Mouse (Mus musculus): ENCODE measurements at regions not wholly inside any gene's neighbourhood (a gene's known extent, or its start where the extent isn't known, plus 50 kb on each side); places are given as distances from the start of the nearest gene placed in this dataset.

GRCm38 (mm10) chr15:52095629-52096190 lies 1789.0 kb upstream of the Gm7489 start:
- in situ Hi-C loops (cut with MboI, MseI): no loop called here

GRCm38 (mm10) chr15:52108761-52109160 lies 1775.9 kb upstream of the Gm7489 start:
- in situ Hi-C loops (cut with MboI, MseI): no loop called here

GRCm38 (mm10) chr15:52114368-52115036 lies 1770.2 kb upstream of the Gm7489 start:
- in situ Hi-C loops (cut with MboI, MseI): no loop called here

DNA sequence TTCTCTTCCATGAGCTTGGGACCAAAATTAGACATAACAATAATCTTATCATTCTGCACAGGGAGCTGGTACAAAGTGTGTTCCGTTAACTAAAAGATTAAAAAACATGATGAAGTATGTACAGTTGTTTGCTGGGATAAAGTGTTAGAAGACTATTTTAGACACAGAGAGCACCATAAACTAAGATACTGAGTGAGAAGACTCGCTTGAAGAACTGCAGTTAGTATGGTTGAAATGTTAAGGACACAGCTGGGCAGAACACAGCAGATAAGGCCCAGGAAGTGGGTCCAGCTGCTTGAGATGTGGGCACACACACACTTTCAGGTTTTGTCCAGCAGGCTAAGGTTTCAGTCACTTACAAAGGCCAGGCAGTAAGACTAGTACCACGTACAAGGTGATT lies 1748.0 kb upstream of the Gm7489 start:
- in situ Hi-C loops (cut with MboI, MseI): no loop called here

- in situ Hi-C loops (cut with MboI, MseI): loop anchor here (10.0 to 25.0 kb wide), 3 partner anchors 249 to 391 kb away; no protein-coding TSS in a partner anchor
These were observed 1731.3 kb upstream of the Gm7489 start for GRCm38 (mm10) chr15:52153421-52153820.

GRCm38 (mm10) chr15:52155784-52156183 lies 1728.9 kb upstream of the Gm7489 start:
- in situ Hi-C loops (cut with MboI, MseI): loop anchor here (10.0 to 25.0 kb wide), 3 partner anchors 251 to 393 kb away; no protein-coding TSS in a partner anchor

DNA sequence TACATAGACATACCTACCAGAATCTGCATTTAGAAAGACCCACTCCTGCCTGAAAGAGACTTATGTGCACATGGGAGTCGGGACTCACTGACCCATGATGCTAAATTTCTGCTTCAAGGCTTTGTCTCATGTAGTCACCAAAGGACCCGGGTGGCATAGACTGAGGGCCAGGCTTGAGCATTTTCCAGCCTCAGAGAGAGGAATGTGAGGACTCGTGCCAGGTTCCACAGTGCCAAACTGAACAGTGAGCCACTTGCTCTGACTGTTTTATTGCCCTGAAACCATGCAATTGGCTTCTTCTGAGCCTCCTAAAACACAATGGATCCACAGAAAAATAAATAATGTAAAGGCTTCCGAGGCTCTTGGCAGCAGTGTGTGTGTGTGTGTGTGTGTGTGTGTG lies 1727.9 kb upstream of the Gm7489 start:
- in situ Hi-C loops (cut with MboI, MseI): loop anchor here (10.0 to 25.0 kb wide), 3 partner anchors 252 to 394 kb away; no protein-coding TSS in a partner anchor

- in situ Hi-C loops (cut with MboI, MseI): loop anchor here (25.0 kb wide), 2 partner anchors 302 to 398 kb away; no protein-coding TSS in a partner anchor
These were observed 1724.3 kb upstream of the Gm7489 start for GRCm38 (mm10) chr15:52160181-52161088.

- in situ Hi-C loops (cut with MboI, MseI): loop anchor here (25.0 kb wide), 2 partner anchors 301 to 399 kb away; no protein-coding TSS in a partner anchor
These were observed 1723.6 kb upstream of the Gm7489 start for GRCm38 (mm10) chr15:52161089-52161442.

DNA sequence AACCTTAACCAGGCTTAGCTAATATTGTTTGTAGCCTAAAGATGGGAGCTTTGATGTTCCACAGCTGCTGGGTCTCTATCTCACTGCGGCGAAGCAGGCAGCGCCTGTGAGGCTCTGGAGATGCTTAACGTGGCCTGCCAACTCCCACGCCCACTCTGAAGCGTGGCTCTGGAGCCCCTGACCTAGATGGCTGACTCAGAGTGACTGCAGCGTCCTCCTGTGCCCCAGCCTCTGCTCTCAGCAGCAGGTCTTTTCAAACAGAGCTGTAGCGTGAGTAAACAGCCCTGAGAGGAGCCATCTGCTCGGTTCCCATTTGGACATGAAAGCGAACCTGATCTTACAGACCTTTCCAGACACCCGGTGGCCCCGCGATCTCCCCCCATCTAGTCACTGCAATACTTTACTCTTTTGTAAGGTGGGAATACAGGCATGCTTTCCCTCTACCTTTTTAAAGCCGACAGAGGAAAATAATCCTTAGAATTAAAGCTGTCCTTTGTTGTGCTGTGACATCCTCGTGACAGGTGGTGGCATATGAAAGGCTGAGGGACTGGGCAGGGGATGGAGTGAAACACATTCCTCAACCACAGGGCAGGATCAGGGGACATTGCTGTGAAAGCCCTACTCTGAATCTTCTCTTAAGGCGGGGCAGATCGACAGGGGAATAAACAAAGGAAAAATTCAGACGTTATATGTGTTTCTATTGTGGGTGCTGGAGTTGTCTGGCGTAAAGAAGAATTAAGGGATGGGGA lies 1723.0 kb upstream of the Gm7489 start:
- in situ Hi-C loops (cut with MboI, MseI): loop anchor here (25.0 kb wide), 2 partner anchors 301 to 399 kb away; no protein-coding TSS in a partner anchor

DNA sequence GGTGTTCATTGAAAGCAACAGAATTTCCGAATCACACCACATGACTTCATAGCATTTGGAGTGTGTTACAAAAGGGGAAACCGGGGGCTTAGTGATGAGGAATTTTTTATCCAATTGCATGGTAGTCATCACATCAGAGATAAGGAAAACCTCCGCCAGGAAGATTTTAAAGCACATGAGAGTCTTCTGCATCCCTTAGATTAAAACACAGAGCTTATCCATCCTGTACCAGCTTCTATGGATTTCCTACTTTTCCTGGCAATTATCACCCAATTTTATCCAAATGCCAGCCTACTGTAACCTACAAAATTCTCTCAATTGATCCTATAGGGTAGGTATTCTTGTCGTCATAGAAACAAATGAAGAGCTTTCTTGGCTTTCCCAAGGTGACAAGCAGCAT lies 1718.6 kb upstream of the Gm7489 start:
- in situ Hi-C loops (cut with MboI, MseI): loop anchor here (25.0 kb wide), 2 partner anchors 296 to 404 kb away; no protein-coding TSS in a partner anchor

GRCm38 (mm10) chr15:52166595-52167443 lies 1717.9 kb upstream of the Gm7489 start:
- in situ Hi-C loops (cut with MboI, MseI): loop anchor here (25.0 kb wide), 2 partner anchors 295 to 405 kb away; no protein-coding TSS in a partner anchor

DNA sequence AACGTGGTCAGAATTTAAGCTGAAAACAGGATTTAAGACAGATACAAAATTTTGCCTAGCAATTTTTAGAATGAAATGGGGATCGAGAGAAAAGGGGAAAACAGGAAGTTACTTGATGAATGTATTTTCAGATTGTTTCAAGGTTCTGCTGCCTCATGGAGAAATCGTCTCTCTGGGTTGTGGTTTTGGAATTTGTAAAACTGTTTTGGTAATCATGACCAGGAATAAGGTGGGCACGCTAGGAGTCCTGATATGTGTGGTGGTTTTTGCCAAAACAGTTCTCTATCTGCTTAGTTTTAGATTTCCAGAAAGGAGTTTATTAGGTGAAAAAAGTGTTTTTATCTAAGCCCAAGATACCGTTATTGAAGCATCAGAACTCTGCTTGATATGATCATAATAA lies 1716.9 kb upstream of the Gm7489 start:
- in situ Hi-C loops (cut with MboI, MseI): loop anchor here (25.0 kb wide), 2 partner anchors 294 to 406 kb away; no protein-coding TSS in a partner anchor

DNA sequence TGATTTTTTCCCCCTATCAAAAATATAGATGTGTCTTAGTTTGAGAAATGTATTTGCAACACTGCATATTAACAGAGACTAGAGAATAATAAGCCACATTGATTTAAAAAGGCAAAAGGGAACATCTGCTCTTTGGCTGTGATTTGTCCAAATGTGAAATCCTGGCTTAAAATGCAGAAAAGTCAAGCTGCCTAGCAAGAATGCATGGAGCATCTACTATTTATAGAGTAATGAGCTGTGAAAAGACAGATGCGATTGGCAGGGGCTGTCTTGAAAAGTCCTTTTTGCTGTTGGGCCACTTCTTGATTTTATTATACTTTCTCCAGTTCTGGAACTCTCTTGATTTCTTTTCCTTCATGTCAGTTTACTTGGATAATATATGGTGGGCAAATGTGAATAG lies 1707.8 kb upstream of the Gm7489 start:
- in situ Hi-C loops (cut with MboI, MseI): loop anchor here (10.0 kb wide), 1 partner anchor 98 kb away; no protein-coding TSS in a partner anchor

- in situ Hi-C loops (cut with MboI, MseI): loop anchor here (10.0 kb wide), 1 partner anchor 96 kb away; no protein-coding TSS in a partner anchor
These were observed 1706.0 kb upstream of the Gm7489 start for GRCm38 (mm10) chr15:52178668-52179067.

- in situ Hi-C loops (cut with MboI, MseI): loop anchor here (10.0 kb wide), 1 partner anchor 95 kb away; no protein-coding TSS in a partner anchor
These were observed 1705.3 kb upstream of the Gm7489 start for GRCm38 (mm10) chr15:52179379-52179778.

DNA sequence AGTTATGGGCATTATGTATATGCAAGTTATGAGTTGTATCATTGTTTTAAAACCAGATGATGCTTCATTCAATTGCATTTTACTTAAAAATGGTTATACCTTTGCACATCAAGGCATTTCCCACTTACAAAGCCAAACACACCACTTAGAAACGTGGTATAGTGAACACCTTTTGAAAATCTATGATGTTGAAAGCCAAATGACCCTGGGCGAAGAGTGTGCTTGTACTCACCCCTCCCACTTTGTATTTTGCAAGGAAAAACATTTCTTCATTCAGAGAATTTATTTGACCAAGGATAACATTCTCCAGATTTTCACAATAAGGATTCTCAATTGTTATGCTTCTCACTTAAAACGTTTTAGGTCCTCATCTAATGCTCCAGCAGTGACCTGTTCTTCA lies 1693.5 kb upstream of the Gm7489 start:
- in situ Hi-C loops (cut with MboI, MseI): no loop called here

DNA sequence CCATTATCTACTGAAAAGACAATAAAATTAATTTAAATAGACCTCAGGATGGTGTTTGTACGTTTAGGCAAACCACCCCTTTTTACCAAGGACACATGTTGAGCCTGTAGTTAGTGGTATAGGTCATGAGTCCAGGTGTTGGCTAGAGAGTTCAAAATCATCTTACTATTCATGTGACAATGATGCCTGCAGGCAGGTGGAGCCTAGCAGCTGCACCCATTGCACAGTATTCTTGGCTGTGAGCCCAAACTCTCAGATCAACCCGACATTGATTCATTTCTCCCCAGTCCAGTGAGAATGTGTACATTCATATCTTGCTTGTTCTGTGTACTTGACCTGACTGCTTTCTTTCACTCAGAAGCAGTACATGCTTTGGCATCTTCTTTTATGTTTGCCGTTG lies 1677.4 kb upstream of the Gm7489 start:
- in situ Hi-C loops (cut with MboI, MseI): no loop called here

DNA sequence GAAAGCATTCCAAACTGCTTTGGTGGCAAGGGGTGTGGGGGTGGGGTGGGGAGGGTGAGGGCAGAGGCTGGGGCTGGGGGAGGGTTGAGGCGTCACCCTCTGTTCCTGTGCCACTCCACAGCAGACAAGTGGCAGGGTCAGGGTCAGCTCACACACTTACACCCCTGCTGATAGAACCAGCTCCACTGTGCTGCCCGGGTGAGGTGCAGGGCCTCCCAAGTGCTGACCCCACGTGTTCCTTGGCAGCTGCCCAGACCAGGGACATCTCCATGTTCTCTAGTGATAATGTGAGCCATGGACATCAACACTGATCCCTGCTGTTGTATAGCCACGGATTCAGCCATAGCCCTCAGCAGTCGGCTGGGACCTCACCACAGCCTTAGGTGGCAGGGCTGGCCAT lies 1652.3 kb upstream of the Gm7489 start:
- in situ Hi-C loops (cut with MboI, MseI): no loop called here

DNA sequence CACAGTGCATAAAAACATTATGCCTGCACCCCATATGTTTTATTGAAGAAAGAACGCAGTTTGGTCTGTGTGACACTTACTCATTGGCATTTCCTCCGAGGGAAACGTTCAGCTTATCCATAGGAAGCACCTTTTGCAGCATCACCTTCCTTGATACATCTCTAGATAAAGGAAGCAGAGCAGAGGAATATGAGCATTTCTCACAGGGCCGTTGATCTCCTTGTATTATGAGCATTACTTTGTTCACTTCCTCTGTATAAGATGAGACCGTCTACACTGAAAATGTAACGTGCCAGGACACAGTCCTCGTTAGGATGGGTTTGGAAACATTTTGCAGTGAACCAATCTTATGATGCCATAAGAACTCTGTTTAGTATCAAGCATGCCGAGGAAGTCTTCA lies 1648.5 kb upstream of the Gm7489 start:
- in situ Hi-C loops (cut with MboI, MseI): no loop called here
